Mouse (Mus musculus): ENCODE measurements at regions not wholly inside any gene's neighbourhood (a gene's known extent, or its start where the extent isn't known, plus 50 kb on each side); places are given as distances from the start of the nearest gene placed in this dataset.
"Not testable (repeated sequence)": the region's sequence is repeated elsewhere in the genome, so short reads cannot be mapped to it uniquely, and the experiment has no call there.

DNA sequence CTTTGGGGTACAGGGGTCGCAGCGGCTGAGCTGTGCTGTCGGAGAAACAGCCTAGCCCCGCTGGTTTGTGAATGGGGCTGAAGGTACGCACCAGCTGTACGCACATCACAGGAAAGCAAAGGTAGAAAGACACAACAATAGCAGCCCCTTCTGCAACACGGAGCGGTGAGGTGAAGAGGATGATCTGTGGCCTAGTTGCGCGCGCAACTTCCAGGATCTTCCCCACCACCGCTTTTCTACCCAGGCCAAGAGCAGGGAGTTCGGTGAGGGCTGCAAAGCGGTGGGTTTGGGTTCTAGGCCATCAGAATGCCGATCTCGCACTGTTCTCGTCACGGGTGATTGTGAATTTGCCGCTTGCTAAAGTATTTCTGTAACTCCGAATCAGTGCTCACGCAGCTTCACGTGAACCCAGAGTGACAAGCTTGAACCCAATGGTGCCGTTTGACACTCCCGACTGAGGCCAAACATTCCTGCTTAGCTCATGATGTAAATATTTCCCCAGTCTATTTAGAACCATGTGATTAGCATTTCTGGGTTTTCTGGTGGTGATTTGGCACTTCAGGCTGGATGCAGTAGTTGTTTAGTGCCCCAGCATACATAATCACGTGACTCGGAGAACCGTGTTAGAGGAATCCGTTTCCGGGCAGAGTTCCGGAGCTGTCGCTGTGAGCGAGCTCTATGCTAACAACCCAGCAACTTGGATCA lies 54.7 kb downstream of the Cryaa start:
- no peak for ATAC-seq (replicated peaks; ENCODE audit: poor library complexity, severe bottlenecking)

DNA sequence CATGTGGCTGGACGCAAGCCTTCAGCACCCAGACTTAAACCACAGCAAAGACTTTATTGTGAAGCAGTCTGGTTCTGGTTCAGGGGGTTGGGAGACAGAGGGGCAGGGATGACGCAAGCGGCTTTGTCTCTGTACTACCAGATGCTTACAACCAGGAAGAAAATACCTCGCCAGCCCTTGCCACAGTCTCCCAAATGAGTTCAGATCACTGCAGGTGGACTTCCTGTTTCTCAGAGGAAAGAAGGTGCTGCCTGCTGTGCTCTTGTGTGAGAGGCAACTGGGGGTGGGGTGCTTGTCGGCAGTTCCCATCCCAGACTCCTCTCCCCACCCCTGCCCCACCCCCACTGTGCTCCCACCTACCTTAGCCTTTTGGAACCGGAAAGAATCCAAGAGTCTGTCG lies 56.9 kb downstream of the Cryaa start:
- ATAC-seq (replicated peaks; ENCODE audit: poor library complexity, severe bottlenecking), result peak; percentile 41; the same call in 1 of the 2 replicates

DNA sequence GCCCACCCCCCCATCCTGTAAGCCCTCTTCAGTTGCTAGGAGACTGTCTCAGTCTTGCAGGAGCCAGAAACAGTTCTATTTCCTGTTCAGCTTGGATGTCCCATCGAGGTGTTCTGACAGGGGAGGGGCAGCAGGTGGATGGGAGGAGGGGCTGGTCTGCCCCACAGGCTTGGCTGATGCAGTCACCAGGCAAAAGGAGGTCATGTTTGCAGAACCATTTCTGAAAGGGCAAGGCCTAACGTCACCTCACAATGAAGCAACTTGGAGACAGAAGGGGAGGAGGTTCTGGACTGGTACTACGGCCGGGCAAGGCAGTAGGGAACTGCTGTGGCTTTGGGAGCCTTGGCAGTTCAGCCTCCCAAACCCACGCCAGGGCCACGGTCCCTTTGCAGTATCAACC lies 59.1 kb downstream of the Cryaa start:
- ATAC-seq (replicated peaks; ENCODE audit: poor library complexity, severe bottlenecking), result no peak

DNA sequence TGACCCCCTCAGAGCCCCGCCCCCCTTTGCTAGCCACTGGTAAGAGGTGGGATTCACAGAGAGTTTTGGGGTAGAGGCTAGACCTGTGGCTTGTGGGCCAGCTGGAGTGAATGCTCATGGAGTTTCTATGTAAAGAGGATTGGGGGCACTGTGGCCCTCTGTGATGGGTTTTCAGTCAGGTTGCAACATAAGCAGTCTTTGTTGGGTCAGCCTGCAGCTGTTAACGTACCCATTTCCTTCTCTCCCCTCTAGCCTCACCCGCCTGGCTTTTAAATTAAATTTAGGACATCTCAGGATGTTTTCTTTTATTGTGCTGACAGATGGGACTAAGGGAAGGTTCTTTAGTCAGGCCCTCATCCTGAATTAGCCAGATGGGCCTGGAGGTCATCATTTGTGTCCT lies 60.6 kb downstream of the Cryaa start:
- ATAC-seq (replicated peaks; ENCODE audit: poor library complexity, severe bottlenecking), result peak; percentile 72

DNA sequence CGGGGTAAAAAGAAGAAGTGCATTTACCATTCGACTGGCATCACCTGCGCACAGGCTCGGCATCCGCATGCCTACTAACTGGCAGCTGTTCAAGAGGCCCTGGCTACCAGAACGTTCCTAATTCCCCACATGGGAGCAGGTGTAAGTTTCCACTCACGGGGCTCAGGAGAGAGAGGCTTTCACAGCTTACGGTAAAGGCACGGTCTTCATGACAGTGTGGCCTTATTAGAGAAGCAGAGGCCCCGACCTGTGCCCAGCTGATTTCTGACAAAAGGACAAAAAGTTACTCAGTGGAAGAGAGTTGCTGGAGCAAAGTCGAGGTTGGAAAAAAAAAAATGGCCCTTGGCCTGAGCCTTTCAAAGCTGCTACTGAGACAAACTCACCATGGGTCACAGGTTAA lies 62.0 kb downstream of the Cryaa start:
- ATAC-seq (replicated peaks; ENCODE audit: poor library complexity, severe bottlenecking), result no peak

DNA sequence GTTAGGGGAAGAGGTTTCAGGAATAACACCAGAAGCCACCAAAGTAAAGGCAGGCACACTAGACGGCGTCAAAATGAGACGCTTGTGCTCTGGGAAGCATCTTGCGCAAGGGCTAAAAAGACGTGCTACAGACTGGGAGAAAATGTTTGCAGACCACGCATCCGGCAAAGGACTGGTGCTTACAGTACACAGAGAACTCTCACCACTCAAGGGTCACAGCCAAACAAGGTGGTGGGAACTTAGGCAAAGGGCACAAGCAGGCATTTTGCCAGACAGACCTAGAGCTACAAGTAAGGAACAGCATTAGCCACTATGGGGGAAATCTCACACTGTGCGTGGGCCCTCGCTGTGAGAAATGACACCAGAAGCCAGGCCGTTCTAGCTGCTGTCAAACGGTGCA lies 62.5 kb downstream of the Cryaa start:
- peak; percentile 47 for ATAC-seq (replicated peaks; ENCODE audit: poor library complexity, severe bottlenecking)

DNA sequence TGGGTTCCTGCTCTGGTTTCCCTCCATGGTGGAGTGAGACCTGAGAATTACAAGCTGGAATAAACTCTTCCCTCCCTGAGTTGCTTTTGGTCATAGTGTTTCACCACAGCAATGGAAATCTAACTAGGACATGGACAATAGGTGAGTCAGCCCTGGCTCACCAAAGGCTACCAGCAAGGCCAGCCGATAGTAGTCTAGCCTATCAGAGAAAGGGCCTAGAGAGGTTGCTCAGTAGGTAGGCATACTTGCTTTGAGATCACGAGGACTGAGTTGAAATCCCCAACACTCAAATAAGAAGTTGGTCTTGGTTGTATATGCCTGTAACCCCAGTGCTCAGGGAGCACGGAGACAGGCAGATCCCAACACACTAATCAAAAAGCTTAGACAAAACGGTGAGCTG lies 66.0 kb downstream of the Cryaa start:
- ATAC-seq (replicated peaks; ENCODE audit: poor library complexity, severe bottlenecking), result no peak

DNA sequence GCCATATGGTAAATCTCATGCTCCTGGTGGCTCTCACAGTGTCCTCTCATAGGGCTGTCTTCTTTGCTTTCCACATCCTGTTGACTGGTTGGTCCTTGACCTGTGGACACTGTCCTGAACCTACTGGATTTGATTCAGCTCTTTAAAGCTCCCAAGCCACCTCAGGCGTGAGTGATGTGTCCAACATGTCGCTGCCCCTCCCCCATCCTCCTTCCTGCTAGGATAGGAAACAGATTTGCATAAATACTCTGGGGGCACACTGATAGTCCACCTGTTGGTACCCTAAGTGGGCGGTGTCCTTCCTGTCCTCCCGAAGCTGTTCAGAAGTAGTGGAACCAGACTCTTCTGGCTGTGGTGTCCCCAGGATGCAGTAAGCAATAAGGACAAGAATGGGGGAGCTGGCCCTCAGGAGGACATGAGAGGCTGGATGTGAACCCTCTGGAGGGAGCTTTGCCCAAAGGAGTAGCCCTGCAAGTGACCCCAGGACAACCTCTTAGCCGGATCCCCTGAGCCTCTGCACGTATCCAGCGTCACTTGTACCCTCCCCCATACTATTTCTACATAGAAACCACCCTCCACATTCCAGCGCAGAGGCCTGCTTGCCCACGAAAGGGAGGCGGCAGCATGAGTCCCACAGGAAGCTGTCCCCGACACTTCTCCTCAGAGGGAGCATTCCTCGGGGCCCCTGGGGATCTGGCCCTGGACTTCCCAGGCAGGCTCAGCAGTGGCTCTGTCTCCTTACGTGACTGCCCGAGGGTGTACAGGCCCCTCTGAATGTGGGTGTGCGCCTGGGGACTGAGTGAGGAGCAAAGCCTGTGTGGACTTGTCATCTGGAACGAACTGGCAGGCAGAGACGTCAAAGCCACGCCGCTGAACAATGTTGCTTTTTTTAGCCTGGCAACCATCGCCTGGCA lies 68.8 kb downstream of the Cryaa start:
- ATAC-seq (replicated peaks; ENCODE audit: poor library complexity, severe bottlenecking), result 0 out of 2 replicates have a peak, but pooled peaks have one; percentile 27

DNA sequence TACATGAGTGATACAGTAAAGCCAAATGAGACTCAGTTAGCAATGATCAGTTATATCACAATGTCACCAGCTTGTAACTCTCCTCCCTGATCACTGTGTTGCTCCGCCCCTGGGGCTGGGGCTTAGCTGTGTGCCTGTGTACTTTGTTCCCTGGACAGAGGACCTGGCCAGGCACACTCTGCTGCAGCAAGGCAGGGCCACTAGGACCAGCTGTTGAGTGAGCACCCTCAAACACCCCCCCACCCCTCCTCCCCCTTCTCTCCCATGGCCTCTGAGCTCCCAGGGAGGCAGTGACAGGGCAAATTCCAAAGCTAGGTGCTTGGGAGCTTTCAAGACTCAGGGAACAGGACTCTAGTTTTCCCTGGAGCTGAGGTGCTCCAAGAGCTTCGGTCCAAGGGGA lies 70.0 kb downstream of the Cryaa start:
- ATAC-seq (replicated peaks; ENCODE audit: poor library complexity, severe bottlenecking), result no peak

DNA sequence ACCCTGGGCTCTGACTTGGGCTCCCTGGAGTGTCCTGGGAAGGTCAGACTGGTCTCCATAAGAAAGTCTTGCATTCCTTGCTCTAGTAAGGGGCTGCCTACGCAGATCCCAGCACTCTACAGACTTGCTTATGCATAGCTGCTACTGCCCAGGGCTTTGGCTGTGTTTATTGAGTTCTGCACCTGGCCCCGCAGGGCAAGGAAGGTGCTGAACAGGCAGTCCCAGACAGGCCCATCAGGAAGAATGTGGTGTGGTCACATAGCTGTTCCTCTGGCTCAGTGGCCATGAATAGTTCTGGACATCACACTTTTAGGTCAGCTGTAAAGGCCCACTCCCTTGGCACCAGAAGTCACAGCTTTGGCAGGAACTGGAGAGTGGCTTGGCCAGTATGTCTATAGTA lies 70.6 kb downstream of the Cryaa start:
- ATAC-seq (replicated peaks; ENCODE audit: poor library complexity, severe bottlenecking), result no peak

DNA sequence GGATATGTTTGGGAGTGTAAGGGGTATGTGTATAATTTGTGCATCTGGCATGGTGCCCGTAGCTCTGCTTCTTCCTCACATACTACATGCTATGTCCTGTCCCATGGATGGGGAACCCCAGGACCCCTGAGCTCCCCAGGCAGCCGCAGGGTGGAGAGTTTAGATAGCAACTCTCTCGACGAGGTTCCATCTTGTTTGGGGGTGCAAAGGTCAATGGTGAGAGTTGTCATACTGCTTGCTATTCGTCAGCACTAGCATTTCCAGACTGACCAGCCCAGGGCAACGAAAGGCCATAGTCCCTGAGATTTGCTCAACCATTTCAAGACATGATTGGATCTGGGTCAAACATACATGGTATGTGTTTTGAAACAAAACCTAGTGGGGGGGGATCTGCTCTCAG lies 71.4 kb downstream of the Cryaa start:
- ATAC-seq (replicated peaks; ENCODE audit: poor library complexity, severe bottlenecking), result no peak

DNA sequence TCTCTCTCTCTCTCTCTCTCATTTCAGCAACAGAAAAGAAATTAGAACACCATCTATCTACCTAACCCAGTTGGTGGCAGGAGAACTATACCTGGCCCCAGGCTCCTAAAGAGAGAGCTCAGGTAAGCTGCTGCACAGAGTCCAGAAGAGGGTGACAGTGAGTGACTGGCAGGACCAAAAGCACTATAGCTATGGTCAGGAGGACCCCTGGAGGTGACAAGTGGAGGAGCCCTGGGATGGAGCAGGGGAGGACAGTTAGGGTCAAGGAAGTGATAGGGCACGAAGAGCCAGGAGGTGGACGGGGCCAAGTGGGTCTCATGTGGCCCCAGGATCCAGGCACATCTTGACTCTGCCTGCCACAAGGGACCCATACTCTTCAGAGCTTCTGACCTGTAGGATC lies 73.7 kb downstream of the Cryaa start:
- ATAC-seq (replicated peaks; ENCODE audit: poor library complexity, severe bottlenecking), result peak; percentile 33

DNA sequence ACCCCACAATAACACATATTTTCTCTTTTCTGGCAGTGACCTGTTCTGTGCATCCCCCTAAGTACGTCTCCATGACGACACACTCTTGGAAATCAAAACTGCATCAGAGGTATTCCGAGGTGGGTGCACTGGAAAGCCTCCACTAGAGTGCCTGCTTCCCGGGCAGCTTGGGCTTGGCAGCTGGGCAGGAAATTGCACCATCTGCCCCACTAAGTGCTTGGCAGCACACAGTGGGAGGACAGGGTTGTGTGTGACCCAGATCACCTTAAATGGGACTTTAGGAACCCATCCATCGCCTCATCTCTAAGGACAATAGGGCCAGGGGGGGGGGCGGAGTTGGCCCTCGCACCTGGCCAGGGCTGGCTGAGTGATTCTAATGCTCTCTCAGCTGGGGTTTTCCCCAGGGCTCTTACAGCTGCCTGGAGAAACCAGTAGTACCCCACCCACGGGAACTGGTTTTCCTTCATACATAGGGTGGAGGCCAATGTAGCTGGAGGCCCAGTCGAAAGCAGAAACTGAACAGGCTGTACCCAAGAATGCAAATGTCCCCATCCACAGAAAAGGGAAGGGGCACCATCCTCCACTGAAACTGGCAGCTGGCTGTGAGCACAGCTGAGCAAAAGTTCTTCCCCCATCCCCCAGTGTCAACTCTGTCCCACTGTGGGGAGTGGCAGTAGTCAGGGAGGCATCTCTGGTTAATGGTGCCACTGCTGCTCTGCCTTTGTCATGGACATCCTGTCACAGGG lies 75.7 kb downstream of the Cryaa start:
- peak; percentile 85 for ATAC-seq (replicated peaks; ENCODE audit: poor library complexity, severe bottlenecking)

DNA sequence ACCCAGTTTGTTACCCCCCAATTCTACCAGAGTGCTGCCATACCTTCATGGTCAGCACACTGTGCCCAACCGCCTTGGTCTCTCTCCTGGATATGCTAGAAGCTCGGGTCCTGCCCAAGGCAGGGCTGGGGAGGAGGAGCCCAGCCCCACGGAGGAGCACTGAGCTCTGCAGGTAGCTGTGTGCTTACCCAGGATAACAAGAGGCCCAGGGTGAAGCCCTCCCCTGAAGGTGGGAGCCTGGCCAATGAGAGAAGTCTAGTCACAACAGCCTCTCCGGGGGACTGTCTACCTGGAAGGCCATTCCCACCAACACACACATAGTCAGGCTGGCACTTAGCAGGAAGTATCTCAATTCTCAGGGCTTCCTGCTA lies 76.2 kb downstream of the Cryaa start:
- ATAC-seq (replicated peaks; ENCODE audit: poor library complexity, severe bottlenecking), result no peak

DNA sequence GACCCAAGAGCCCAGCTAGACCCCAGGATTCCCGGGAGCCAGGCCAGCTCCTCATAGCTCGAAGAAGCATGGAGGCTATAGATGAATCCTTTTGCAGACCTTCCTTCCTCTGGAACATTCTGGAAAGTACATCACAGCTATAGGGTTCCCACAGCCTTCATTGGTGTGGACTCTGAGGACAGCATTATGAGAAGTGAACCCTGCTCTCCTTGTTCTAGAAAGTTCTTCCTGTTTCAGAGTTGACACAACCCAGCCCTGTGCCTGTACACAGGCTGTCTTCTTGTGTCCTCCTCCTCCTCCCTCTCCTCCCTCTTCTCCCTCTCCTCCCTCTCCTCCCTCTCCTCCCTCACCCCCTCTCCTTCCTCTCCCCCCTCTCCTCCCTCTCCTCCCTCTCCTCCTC lies 82.9 kb downstream of the Cryaa start:
- 0 out of 2 replicates have a peak, but pooled peaks have one; percentile 22 for ATAC-seq (replicated peaks; ENCODE audit: poor library complexity, severe bottlenecking)

DNA sequence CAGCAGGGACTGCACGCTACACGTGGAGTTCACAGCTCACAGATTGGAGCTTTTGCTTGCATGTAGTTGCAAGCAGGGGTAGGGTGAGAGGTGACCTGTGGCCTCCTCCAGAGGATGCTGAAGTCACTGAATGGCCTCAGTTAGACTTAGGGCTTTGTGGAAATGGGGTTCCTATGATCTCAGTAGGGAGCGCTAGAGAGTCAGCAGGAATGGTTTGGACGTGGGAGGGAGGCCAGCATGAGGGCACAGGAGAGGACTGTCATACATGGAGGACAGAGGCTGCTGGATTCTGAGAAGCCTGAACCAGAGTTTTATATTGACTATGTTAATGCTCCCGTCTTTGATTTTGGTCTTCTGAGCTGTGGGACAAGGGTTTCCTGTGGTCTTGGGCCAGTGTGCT lies 85.5 kb downstream of the Cryaa start:
- no peak for ATAC-seq (replicated peaks; ENCODE audit: poor library complexity, severe bottlenecking)

DNA sequence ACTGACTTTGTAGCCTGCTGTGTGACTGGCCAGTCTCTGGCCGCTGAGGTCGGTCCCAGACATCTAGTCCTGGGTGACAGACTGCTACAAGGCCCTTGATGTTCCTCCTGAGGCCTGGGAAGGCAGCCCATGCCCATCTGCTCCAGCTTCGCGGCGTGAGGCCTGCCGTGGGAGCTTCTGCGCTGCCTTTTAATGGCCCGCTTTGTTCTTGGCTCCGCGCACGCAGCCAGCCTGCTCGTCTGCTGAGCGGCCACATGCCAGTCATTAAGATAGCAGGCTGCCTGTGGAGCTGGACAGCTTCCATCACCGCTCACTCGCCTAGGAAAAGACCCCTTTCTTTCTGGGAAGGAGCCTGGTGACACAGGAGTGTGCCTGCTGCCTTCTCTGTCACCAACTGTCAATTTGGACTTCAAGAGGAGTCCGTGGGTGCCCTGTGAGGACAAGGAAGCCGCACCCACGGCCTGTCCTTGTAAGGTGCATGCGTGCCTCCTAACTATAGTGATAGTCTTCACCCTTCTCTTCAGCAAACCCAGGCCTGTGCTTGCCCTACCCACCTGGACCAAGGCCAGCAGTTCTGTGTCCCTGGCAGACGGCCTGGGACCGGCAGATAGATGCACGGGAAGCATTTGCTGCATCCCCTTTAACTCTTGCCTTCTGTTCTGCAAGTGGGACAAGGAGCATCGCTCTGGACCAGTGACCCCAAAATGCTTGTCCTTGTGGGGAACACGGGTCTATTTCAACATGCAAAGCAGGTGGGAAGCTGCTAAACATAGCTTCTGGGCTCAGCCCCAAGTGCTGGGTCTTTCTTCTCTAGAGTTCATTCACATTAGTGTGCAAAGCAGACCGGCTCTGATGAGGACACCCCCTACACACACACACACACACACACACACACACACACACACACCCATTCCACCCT lies 88.6 kb downstream of the Sik1 start:
- ATAC-seq (replicated peaks; ENCODE audit: poor library complexity, severe bottlenecking), result no peak

DNA sequence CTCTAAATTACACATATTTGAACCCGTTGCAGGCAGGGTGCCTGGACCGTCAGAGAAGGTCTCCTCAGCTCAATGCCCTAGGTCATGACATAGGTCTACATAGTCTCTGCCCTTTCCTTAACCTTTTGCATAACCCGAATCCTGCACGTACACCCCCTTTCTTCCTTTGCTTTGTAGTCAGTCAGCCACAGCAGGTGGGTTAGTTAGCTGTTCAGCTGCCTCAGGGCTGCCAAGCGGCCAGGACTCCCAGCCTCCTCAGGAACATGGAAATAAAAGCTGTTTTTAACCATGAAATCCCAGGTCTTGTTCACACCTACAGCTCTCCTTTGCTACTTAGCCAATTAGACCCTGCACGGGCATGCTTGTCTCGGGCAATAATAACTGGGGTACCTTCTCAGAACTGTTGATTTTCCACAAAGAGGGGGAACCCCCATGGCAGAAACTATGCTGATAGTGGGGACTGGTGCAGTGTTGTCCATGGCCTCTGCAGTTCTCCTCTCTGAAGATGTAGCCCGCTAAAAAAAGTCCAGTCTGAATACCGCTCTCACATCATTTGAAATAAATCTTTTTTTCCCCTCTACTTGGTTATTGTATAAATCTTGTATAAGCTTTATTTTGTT lies 83.3 kb downstream of the Sik1 start:
- no peak for ATAC-seq (replicated peaks; ENCODE audit: poor library complexity, severe bottlenecking)

DNA sequence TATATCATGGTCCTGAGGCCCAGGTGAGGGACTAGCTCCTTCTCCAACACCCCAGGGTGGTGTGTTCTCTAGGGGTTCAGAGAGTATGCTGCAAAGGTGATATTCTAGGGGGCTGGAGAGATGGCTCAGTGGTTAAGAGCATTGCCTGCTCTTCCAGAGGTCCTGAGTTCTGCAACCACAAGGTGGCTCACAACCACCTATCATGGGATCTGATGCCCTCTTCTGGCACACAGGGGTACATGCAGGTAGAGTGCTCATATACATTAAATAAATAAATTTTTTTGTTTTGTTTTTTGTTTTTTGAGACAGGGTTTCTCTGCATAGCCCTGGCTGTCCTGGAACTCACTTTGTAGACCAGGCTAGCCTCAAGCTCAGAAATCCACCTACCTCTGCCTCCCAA lies 81.7 kb downstream of the Sik1 start:
- not testable (repeated sequence) for ATAC-seq (replicated peaks; ENCODE audit: poor library complexity, severe bottlenecking)

DNA sequence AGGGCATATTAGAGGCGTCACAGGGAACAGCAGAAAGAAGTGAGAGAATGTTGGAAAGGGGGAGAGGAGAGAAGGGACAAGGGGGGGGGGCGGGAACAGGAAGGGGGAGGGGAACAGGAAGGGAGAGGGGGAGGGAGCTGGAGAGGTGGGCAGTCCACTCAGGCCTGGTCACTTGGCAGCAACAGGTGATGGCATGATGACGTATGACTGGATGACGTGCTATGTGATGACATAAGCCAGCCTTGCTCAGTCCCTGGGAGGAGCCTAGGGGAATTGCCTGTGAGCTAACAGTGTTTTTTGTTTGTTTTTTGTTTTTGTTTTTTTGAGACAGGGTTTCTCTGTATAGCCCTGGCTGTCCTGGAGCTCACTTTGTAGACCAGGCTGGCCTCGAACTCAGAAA lies 80.6 kb downstream of the Sik1 start:
- no peak for ATAC-seq (replicated peaks; ENCODE audit: poor library complexity, severe bottlenecking)
